Mouse (Mus musculus): Measurements from ENCODE around the gene Pld1. TPM values are rescaled to one million over a fixed set of nuclear protein-coding genes. Genes with fewer than 3 reads are reported as not detected.

Pld1 gene
- polyA plus RNA-seq, 1 experiment: 0.20 TPM

DNA sequence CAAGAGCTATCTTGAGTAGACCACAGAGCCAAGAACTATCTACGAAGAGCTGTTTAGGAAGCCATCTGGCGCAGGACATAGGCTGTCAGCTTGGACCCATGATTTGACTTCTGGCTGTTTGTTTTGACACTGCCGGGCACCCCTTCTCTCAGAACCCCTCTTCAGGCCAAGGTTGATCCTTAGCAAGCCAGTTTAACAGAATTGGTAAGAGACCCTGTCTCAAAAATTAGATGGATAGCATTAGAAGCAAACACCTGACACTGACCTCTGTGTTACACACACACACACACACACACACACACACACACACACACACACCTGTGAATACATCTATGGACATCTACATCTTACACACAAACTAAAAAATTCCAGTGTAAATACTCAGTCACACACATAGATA lies 29.5 kb upstream of the Pld1 start:
- H3K36me3 ChIP-seq (replicated peaks; ENCODE audit: low read length): no peaks in the 10 kb centered on the region
- H3K27me3 ChIP-seq (replicated peaks): no peaks in the 10 kb centered on the region
- no peaks in the 10 kb centered on the region; the same call in 1 of the 2 replicates for H3K4me1 ChIP-seq
- H3K9me3 ChIP-seq: peaks cover 23% of the 10 kb centered on the region
- TF ChIP-seq GATA1 (IDR thresholded peaks at IDR 0.05; ENCODE audit: borderline replicate concordance, low read length) (no peak), FLI1 (IDR thresholded peaks at IDR 0.05; ENCODE audit: low read length) (no peak)
- H3K4me3 ChIP-seq (replicated peaks): no peak overlapping the region

DNA sequence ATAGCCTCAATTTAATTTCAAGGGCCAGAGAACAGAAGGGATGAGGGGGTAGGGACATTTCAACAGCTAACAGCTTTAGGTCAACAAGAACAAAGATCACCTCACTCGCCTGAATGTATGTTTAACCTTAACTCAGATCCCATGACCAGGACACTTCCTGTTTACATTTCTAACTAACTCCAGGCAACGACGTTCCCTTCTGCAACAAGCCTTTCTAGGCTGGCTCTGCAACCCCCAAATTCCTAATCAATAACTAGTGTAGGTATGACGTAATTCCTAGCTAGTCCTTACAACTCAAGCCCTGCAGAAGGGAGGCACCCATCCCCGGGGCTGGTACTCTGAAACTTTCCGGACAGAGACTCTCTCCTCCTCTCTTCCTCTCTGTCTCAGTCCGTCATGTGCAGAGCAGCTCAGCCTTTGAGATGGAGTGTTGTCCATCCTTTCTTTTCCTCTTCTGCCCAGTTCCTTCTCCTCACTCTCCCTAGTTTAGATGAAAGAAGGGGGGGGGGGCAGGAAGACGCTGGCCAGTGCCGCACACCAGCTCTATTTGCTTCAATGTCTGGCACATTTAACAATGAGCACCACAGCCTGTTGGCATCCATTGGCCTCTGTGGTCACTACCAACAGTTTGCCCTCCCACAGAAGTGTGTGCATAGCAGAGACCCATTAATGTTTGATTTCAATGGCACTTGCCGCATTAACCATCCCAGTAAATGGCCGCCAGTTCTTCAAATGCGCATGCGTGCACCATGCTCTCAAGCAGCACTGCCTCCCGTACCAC lies 19.6 kb upstream of the Pld1 start:
- Histone ChIP-seq H3K4me3 (replicated peaks) (no peak overlapping the region), H3K27me3 (replicated peaks) (peaks cover 2% of the 10 kb centered on the region), H3K9me3 (peaks cover 39% of the 10 kb centered on the region), H3K36me3 (replicated peaks; ENCODE audit: low read length) (no peaks in the 10 kb centered on the region), H3K4me1 (no peaks in the 10 kb centered on the region)
- no peak for TF ChIP-seq GATA1 (IDR thresholded peaks at IDR 0.05; ENCODE audit: borderline replicate concordance, low read length)
- no peak for TF ChIP-seq FLI1 (IDR thresholded peaks at IDR 0.05; ENCODE audit: low read length)

DNA sequence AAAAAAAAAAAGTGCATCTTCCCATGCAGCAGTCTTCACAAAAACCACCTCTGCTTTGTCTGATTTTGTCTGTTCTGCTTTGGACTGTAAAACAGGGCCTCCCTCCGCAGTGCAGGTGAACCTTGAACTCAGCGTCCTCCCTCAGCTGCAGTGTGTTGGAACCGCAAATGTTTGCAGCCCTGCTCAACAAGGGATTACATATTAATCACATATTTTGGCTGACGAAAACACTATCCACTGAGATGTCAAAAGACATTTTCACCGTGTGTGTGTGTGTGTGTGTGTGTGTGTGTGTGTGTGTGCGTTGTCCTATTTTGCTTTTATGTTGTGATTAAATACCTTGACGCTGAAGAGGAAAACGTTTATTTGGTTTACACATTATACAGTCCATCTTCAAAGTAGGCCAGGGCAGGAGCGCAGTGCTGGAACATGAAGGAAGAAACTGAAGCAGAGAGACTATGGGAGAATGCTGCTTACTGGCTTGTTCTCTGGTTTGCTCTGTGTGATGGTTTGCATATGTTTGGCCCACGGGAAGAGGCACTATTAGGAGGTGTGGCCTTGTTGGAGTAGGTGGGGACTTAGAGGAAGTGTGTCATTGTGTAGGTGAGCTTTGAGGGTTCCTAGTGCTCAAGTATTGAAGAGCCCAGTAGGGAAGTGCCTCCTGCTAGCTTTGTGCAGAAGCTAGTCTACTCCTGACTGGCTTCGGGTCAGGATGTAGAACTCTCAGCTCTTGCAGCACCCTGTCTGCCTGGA lies 17.1 kb upstream of the Pld1 start:
- Histone ChIP-seq H3K36me3 (replicated peaks; ENCODE audit: low read length) (no peaks in the 10 kb centered on the region), H3K27me3 (replicated peaks) (no peaks in the 10 kb centered on the region), H3K9me3 (peaks cover 30% of the 10 kb centered on the region), H3K4me1 (no peaks in the 10 kb centered on the region), H3K4me3 (replicated peaks) (no peak overlapping the region)
- TF ChIP-seq FLI1 (IDR thresholded peaks at IDR 0.05; ENCODE audit: low read length): no peak
- no peak for TF ChIP-seq GATA1 (IDR thresholded peaks at IDR 0.05; ENCODE audit: borderline replicate concordance, low read length)

DNA sequence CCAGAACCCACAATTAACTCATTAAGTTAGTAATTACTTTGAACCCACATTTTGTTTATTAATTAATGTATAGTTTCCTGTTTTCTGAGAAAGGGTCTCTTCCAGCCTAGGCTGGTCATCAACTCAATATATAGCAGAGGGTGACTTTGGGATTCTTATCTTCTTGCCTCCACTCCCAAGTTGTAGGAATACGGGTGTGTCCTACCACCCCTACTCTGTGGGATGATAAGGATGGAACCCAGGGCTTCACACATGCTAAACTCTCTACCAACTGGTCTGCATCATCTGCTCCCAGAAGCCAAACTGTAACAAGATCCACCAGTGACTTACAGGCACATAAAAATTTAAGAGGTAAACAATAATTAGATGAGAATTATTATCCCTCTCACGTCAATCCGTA lies 14.5 kb upstream of the Pld1 start:
- H3K4me3 ChIP-seq (replicated peaks): no peak overlapping the region
- H3K9me3 ChIP-seq: peaks cover 16% of the 10 kb centered on the region
- H3K27me3 ChIP-seq (replicated peaks): no peaks in the 10 kb centered on the region
- no peaks in the 10 kb centered on the region for H3K4me1 ChIP-seq
- TF ChIP-seq FLI1 (IDR thresholded peaks at IDR 0.05; ENCODE audit: low read length) (no peak), GATA1 (IDR thresholded peaks at IDR 0.05; ENCODE audit: borderline replicate concordance, low read length) (no peak)
- no peaks in the 10 kb centered on the region for H3K36me3 ChIP-seq (replicated peaks; ENCODE audit: low read length)

DNA sequence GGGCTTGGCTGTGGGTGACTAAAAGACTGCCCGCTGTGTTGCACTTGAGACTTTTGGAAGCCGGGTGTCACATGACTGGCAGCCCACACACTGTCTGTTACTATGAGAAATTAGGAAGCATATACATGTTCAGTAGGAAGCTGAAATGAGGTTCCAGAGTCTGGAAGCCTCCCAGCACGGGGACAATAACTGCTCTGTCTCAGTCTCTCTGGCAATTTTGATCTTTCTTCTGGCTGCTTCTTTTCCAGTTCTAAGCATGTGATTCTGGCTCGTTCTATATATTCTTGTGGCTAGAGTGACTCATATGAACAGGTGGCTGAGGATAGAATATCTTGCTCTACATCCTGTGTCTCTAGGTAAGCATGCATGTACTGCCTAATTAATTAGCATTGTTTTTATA lies 9.3 kb upstream of the Pld1 start:
- Histone ChIP-seq H3K36me3 (replicated peaks; ENCODE audit: low read length) (no peaks in the 10 kb centered on the region), H3K4me3 (replicated peaks) (no peak overlapping the region), H3K4me1 (no peaks in the 10 kb centered on the region), H3K27me3 (replicated peaks) (no peaks in the 10 kb centered on the region), H3K9me3 (peaks cover 12% of the 10 kb centered on the region)
- TF ChIP-seq GATA1 (IDR thresholded peaks at IDR 0.05; ENCODE audit: borderline replicate concordance, low read length) (no peak), FLI1 (IDR thresholded peaks at IDR 0.05; ENCODE audit: low read length) (no peak)

DNA sequence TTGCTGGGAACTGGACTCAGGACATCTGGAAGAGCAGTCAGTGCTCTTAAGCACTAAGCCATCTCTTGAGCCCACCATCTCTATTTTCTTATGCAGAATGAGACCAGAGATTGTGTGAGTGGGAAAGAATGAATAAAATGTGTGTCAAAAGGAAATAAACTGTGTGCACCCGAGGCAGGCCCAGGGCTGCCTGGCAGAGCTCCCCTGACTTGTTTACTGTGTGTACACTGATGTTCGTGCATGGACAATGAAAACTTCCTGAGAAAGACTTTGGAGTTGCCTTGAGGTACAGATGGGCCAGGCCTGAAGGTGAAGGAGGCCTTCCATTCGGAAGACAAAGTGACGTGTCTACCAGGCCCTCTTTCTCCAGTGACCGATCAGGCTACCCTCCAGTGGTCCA lies 6.1 kb upstream of the Pld1 start:
- H3K4me1 ChIP-seq: no peaks in the 10 kb centered on the region
- H3K36me3 ChIP-seq (replicated peaks; ENCODE audit: low read length): no peaks in the 10 kb centered on the region
- peaks cover 3% of the 10 kb centered on the region for H3K27me3 ChIP-seq (replicated peaks)
- no peak overlapping the region for H3K4me3 ChIP-seq (replicated peaks)
- TF ChIP-seq FLI1 (IDR thresholded peaks at IDR 0.05; ENCODE audit: low read length) (no peak), GATA1 (IDR thresholded peaks at IDR 0.05; ENCODE audit: borderline replicate concordance, low read length) (no peak)
- peaks cover 16% of the 10 kb centered on the region for H3K9me3 ChIP-seq

DNA sequence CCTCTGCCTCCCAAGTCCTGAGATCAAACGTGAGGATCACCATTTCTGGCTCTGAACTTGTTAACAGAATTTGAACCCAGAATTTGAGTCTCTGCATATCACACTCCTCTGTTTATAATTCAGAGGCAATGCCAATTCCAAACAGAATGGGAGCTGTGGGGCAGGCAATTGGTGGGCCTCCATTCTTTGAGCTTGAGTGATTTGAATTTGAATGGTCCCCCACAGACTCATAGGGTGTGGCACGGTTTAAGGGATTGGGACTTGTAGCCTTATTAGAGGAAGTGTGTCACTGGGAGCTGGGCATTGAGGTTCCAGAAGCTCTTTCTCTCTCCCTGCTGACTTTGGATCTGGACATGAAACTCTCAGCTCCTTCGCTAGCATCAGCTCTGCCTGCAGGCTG lies 2.9 kb upstream of the Pld1 start:
- H3K9me3 ChIP-seq: 0 out of 2 replicates have a peak, but pooled peaks cover 4% of the 10 kb centered on the region
- H3K4me1 ChIP-seq: peaks cover 15% of the 10 kb centered on the region
- no peak for TF ChIP-seq GATA1 (IDR thresholded peaks at IDR 0.05; ENCODE audit: borderline replicate concordance, low read length)
- TF ChIP-seq FLI1 (IDR thresholded peaks at IDR 0.05; ENCODE audit: low read length): no peak
- H3K4me3 ChIP-seq (replicated peaks): no peak overlapping the region
- H3K36me3 ChIP-seq (replicated peaks; ENCODE audit: low read length): no peaks in the 10 kb centered on the region
- peaks cover 29% of the 10 kb centered on the region for H3K27me3 ChIP-seq (replicated peaks)

DNA sequence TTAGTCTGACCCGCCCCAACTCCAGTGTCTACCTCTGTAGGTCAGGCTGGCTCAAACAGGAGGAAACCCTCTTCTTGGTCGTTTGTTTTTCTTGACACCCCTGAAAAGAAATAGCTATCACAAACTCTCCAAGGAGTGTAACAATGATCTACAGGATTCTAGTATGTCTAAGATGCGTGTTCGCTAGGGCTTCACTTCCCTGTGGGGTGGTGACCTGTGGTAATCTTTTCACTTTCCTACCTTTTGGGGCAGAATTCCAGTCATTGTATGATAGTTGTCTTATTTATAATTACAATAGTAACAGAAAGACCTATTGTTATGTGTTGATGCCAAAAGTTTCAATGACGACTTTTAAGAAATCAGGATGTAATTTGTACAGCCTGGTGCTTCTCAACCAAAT lies 1.8 kb upstream of the Pld1 start:
- H3K4me3 ChIP-seq (replicated peaks): no peak overlapping the region
- peaks cover 29% of the 10 kb centered on the region for H3K27me3 ChIP-seq (replicated peaks)
- H3K9me3 ChIP-seq: 0 out of 2 replicates have a peak, but pooled peaks cover 4% of the 10 kb centered on the region

DNA sequence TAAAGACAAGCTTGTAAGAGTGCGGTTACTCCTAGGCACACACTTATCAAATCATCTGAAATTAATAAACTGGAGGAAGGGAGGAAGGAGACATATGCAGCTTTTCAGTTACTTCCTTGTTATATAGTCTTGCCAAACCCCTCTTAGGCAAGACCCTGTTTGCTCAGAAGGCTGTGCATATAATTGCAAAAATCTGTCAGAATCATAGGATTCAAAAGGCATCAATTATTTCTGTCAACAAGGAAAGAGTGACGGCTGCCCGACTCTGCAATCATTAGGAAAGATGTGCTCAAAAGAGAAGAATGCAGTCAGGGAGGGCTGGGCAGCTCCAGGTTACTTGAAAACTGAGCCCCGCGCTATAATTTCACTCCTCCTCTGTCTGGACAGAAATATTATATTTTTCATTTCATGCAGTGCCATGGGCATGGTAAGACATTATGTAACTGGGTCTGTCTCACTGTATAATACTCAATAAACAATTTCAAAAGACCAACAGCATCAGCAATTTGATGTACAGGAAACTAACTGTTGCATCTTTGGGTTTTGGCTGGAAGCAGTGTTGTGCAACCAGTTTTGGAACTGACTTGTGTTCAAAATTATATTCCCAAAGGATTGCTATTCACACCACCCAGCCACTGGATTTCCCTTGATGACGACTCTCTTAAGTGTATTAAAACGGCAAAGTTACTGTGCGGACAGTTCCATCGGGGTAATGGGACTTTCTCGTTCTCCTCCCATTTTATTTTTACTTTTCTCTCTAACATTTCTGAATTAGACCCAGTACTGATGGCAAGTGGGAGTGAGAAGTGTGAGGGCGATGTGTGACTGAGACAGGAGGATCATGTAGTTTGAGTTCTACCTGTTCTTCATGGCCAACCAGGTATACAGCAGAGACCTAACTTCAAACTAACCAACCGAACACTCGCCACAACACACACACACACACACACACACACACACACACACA lies 1.1 kb upstream of the Pld1 start:
- peaks cover 29% of the 10 kb centered on the region for H3K27me3 ChIP-seq (replicated peaks)
- H3K36me3 ChIP-seq (replicated peaks; ENCODE audit: low read length): no peaks in the 10 kb centered on the region
- H3K9me3 ChIP-seq: 0 out of 2 replicates have a peak, but pooled peaks cover 4% of the 10 kb centered on the region
- H3K4me3 ChIP-seq (replicated peaks): no peak overlapping the region
- peaks cover 15% of the 10 kb centered on the region for H3K4me1 ChIP-seq
- no peak for TF ChIP-seq FLI1 (IDR thresholded peaks at IDR 0.05; ENCODE audit: low read length)
- TF ChIP-seq GATA1 (IDR thresholded peaks at IDR 0.05; ENCODE audit: borderline replicate concordance, low read length): no peak

More for the DNA sequence above, 1.8 kb upstream of the Pld1 start:
- H3K36me3 ChIP-seq (replicated peaks; ENCODE audit: low read length): no peaks in the 10 kb centered on the region
- no peak for TF ChIP-seq GATA1 (IDR thresholded peaks at IDR 0.05; ENCODE audit: borderline replicate concordance, low read length)
- TF ChIP-seq FLI1 (IDR thresholded peaks at IDR 0.05; ENCODE audit: low read length): no peak
- H3K4me1 ChIP-seq: peaks cover 15% of the 10 kb centered on the region

Data from megakaryocyte, embryonic 14.5 days (primary cell).